Mouse (Mus musculus) embryo, embryonic 11 days (tissue): ENCODE measurements at regions not wholly inside any gene's neighbourhood (a gene's known extent, or its start where the extent isn't known, plus 50 kb on each side); places are given as distances from the start of the nearest gene placed in this dataset.
"Not testable (repeated sequence)": the region's sequence is repeated elsewhere in the genome, so short reads cannot be mapped to it uniquely, and the experiment has no call there.

Experiments
- DNase-seq: peaks from one replicate; pipeline ENCODE4 v3.0.0-alpha.2; 2015

DNA sequence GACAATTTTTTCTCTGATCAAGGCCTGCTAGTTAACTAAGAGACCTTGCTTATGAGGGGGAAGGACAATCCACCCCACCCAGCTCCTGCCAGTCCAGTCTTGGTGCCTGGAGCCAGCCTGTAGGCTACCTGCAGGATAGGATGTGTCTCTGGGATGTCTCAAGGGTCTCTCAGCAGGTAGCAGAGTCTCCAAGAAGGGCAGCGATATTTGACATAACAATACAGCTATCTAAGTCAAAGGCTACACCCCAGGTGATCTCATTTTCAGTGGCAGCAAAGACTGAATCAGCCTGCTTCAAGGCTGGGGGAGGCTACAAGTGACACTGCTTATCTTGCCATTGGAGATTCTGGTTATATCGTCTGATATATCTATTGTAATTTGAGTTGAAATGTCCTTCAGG lies 1267.5 kb downstream of the Pcdh9 start:
- no peak for DNase-seq

DNA sequence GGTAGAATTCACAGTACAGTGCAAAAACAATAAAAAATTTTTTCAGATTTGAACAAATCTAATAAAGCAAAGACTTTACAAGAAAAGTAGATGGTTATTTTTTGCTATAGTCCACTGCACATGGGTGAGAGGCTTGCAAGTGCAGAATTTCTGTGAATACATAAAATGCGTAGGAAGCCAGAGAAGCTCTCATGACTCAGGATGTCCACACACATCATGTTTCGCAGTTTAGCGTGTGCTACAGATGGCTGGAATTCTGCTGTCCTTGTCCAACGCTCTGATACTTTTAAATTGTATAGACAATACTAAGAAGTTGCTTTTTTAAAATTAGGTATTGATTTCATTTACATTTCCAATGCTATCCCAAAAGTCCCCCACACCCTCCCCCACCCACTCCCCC lies 1274.9 kb downstream of the Pcdh9 start:
- no peak for DNase-seq

DNA sequence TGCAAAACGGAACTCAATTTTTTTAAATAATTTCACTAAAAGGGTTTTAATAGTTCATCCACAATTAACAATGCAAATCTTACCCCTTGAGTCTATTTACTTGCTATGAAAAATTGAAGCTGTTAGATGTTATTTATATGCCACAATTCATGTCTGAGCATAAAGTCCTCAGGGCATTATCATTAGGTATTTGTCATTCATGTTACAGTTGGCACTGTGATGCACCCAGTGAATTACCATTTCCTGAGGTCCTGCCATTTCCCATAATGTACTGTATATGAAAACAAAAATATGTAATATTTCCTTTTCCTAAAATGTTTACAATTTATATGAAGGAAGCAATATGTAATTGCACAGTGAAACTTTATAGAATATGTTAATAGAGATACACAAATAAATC lies 1296.8 kb downstream of the Pcdh9 start:
- no peak for DNase-seq

DNA sequence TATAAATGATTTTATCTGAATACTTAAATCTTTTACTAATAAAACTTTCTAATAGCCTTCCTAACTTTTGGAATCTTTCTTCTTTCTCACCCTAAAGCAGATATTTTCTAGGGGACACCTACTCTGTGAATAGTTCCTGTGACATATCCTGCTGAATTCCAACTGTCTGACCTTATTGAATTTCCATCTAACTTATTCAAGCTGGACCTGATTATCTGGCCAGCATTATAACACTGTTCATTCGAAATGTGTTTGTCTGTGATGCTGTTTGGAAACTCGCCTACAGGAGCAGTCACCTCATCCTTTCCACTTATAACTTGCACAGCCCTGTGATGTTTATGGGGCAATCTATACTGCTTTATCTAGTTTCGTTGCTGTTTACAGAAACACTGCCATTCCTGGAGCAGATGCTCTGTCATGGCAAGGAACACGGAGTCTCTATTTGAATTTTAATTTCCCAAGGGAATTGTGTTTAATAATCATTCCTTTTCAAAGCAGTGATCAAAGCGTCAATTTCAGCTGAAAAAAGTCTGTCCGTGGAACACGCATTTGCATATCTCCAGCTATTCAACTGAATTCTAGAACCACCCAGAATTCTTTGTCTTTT lies 1298.8 kb downstream of the Pcdh9 start:
- peak; percentile 1 for DNase-seq

DNA sequence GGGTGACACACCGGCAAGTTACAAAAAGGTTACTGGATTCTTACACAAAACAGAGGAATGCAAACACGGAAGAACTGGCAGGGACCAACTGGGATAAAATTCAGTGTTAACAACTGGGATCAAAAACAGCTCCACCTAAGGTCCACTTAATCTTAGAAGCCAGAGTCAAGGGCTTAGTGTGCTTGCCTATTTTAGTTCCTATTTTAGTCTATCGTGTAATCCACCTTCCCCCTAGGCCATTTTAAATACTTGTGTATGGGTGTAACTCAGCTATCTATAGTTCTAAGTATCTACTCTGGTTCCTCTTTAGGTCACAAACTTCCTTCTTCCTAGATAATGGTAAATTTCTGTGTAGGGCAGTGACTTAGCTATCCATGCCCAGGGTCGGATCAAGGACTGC lies 1302.2 kb downstream of the Pcdh9 start:
- not testable (repeated sequence) for DNase-seq

DNA sequence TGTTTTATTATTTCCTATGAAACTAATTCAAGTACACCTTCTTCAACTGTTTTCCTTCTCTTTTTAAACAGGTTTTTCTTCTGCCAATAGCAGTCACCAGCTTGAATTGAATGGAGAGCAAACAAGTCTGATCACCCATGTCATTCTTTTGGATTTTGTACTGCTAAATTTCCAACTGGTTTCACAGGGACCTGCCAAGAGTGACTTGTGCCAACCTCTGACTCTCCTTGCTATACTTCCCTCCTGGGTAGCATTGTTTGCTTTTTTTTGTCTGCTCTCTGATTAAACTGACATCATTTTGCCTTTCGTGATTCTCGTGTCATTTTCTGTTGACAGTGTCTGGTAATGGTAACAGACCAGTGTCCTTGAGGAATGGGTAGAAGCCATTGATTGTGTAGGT lies 1323.5 kb downstream of the Pcdh9 start:
- DNase-seq: no peak
